Mouse (Mus musculus): ENCODE measurements around the gene Ifng. TPM values are rescaled to one million over a fixed set of nuclear protein-coding genes. Genes with fewer than 3 reads are reported as not detected.

Gene Ifng
- polyA plus RNA-seq, 1 experiment: 0.87 TPM

- WGBS: 80% methylated on average over 2 of the region's 2 CpGs
- no peak for DNase-seq (ENCODE audit: low read depth, low spot score)
Measured at GRCm38 (mm10) chr10:118477297-118477696, 36.5 kb downstream of the Ifng start.

DNA sequence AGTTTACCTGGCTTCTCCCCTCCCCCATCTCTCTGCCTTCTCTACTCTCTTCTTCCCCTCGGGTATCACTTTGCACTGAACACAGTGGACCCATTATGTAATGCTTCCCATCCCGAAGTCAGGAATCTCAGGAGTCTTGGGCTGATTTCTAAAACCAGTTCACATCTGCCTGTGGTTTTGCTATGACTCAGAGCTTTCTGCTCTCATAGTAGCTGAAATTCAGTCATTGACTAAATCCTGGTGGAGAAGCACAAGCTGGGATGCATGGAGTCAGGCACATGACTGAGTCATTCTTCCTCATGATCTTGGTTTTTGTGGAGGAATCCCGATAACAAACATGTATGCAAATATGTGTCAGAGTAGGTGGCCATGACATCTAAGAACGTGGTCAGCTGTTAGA is 38.4 kb downstream of the Ifng start:
- WGBS: 58% methylated on average over 4 of the region's 4 CpGs
- no peak for DNase-seq (ENCODE audit: low read depth, low spot score)

- DNase-seq (ENCODE audit: low read depth, low spot score): no peak
- whole genome bisulfite sequencing: 97% methylated on average over 5 of the region's 5 CpGs
Measured at GRCm38 (mm10) chr10:118480118-118480517, 39.3 kb downstream of the Ifng start.

DNA sequence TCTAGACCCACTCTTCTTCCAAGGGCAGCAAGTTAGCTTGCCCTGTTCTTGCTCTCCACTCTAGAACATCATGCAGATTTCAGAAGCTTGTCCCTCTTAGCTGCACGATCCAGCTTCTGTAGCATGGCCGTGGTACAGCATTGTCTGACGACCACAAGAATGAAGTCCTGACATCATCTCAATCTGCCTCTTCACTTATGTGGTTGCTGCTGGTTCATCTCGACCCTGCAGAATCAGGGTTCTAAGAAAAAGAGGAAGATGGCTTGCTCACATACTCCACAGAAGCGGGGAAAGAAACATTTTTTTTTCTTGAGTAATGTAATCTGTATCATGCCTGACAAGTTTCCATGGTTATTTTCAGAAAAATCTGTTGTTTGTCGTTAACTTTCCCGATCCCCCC is 39.9 kb downstream of the Ifng start:
- 80% methylated on average over 7 of the region's 7 CpGs for WGBS
- no peak for DNase-seq (ENCODE audit: low read depth, low spot score)

GRCm38 (mm10) chr10:118494109-118494508 is 53.3 kb downstream of the Ifng start:
- WGBS: 81% methylated on average over 1 of the region's 1 CpGs
- DNase-seq (ENCODE audit: low read depth, low spot score): no peak

DNA sequence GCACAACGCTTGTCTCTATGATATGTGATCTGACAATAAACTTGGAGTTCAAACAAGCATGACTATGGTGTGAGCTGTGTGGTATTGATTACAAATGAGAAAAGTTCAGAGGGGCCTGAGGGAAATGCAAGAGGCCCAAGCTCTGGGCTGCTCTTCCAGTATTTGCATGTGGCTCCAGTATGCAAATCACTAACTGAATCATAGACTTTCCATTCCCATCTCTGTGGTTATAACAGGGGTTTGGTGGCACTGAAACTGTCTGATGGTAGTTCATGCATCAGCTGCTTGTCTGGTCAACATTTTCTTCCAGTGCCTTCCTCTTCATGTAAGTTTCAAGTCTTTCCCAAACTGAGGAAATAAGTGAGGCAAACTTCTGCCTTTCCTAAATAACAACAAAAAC is 54.5 kb downstream of the Ifng start:
- whole genome bisulfite sequencing: 83% methylated on average over 1 of the region's 1 CpGs
- no peak for DNase-seq (ENCODE audit: low read depth, low spot score)

Other genes starting within 250 kb of the Ifng start
- 0.10 and 1.0 TPM in 2 replicates for gene Il22, start 236.1 kb upstream of the Ifng start, polyA plus RNA-seq (2012; rRNA removed)
- gene Gm32717, start 200.3 kb upstream of the Ifng start, polyA plus RNA-seq (2012; rRNA removed): not detected in 2 replicates
- gene Gm32802, start 182.4 kb upstream of the Ifng start, polyA plus RNA-seq (2012; rRNA removed): not detected in 2 replicates
- gene Iltifb, start 146.0 kb upstream of the Ifng start, polyA plus RNA-seq (2012; rRNA removed): not detected in 2 replicates
- not detected in 2 replicates for gene Gm9040, start 114.1 kb upstream of the Ifng start, polyA plus RNA-seq (2012; rRNA removed)
- gene Gm9044, start 108.6 kb upstream of the Ifng start, polyA plus RNA-seq (2012; rRNA removed): not detected in 2 replicates
- 0.05 TPM in 1 of 2 replicates, not detected in the other for gene Gm9045, start 103.2 kb upstream of the Ifng start, polyA plus RNA-seq (2012; rRNA removed)
- not detected in 2 replicates for gene Gm9046, start 97.8 kb upstream of the Ifng start, polyA plus RNA-seq (2012; rRNA removed)
- not detected in 2 replicates for gene Gm9048, start 92.4 kb upstream of the Ifng start, polyA plus RNA-seq (2012; rRNA removed)
- 0.05 TPM in 1 of 2 replicates, not detected in the other for gene Gm9049, start 86.9 kb upstream of the Ifng start, polyA plus RNA-seq (2012; rRNA removed)